Mouse (Mus musculus): ENCODE results near the gene Gm9821. TPM values are rescaled to one million over a fixed set of nuclear protein-coding genes. Genes with fewer than 3 reads are reported as not detected.

Gene Gm9821
- polyA plus RNA-seq, 1 experiment from 2014 or later, result 0.59 TPM

- peaks cover 45% of the 10 kb centered on the region for H3K4me1 ChIP-seq (replicated peaks)
These were observed 30.4 kb downstream of the Gm9821 start, which contains the start of gene Dgkz for GRCm38 (mm10) chr2:91975581-91976541. Gene Dgkz, minus strand, starts transcription at chr2:91975864.

GRCm38 (mm10) chr2:91977960-91978359 is 32.5 kb downstream of the Gm9821 start:
- WGBS, result 80% methylated on average over 4 of the region's 4 CpGs
- H3K9ac ChIP-seq (replicated peaks), result no peak overlapping the region
- H3K4me1 ChIP-seq (replicated peaks), result peaks cover 40% of the 10 kb centered on the region
- no peak overlapping the region for H3K4me2 ChIP-seq
- no peak overlapping the region for H3K4me3 ChIP-seq (replicated peaks)
- peaks cover 64% of the 10 kb centered on the region for H3K27me3 ChIP-seq
- no peak overlapping the region for H3K27ac ChIP-seq
- H3K36me3 ChIP-seq, result no peaks in the 10 kb centered on the region
- no peak for ATAC-seq (ENCODE audit: insufficient number of reproducible peaks, insufficient read depth, low FRiP score, low TSS enrichment, low read depth)
- H3K9me3 ChIP-seq, result no peaks in the 10 kb centered on the region

More at GRCm38 (mm10) chr2:91975581-91976541, 30.4 kb downstream of the Gm9821 start, which contains the start of gene Dgkz:
- no peaks in the 10 kb centered on the region for H3K9me3 ChIP-seq
- peak within 1 kb of the TSS; percentile 68 for H3K4me2 ChIP-seq
- H3K9ac ChIP-seq (replicated peaks), result peak within 1 kb of the TSS; percentile 53
- H3K27me3 ChIP-seq, result peaks cover 79% of the 10 kb centered on the region
- WGBS, result 1% methylated on average over 79 of the region's 79 CpGs
- H3K4me3 ChIP-seq (replicated peaks), result peak within 1 kb of the TSS; percentile 43
- ATAC-seq (ENCODE audit: insufficient number of reproducible peaks, insufficient read depth, low FRiP score, low TSS enrichment, low read depth), result no peak
- no peak within 1 kb of the TSS for H3K27ac ChIP-seq
- no peaks in the 10 kb centered on the region for H3K36me3 ChIP-seq

- WGBS, result 27% methylated on average over 2 of the region's 2 CpGs
- no peak overlapping the region for H3K27ac ChIP-seq
- H3K4me2 ChIP-seq, result no peak overlapping the region
- no peak overlapping the region for H3K9ac ChIP-seq (replicated peaks)
- H3K4me3 ChIP-seq (replicated peaks), result no peak overlapping the region
- peaks cover 59% of the 10 kb centered on the region for H3K27me3 ChIP-seq
- peaks cover 40% of the 10 kb centered on the region for H3K4me1 ChIP-seq (replicated peaks)
- no peak for ATAC-seq (ENCODE audit: insufficient number of reproducible peaks, insufficient read depth, low FRiP score, low TSS enrichment, low read depth)
- no peaks in the 10 kb centered on the region for H3K9me3 ChIP-seq
- H3K36me3 ChIP-seq, result no peaks in the 10 kb centered on the region
These were observed 33.0 kb downstream of the Gm9821 start for GRCm38 (mm10) chr2:91978547-91978946.

GRCm38 (mm10) chr2:91980245-91980644 is 34.7 kb downstream of the Gm9821 start:
- WGBS, result 8% methylated on average over 4 of the region's 4 CpGs
- Histone ChIP-seq H3K4me2 (no peak overlapping the region), H3K27me3 (peaks cover 42% of the 10 kb centered on the region), H3K27ac (no peak overlapping the region), H3K9ac (replicated peaks) (no peak overlapping the region), H3K36me3 (no peaks in the 10 kb centered on the region), H3K4me3 (replicated peaks) (no peak overlapping the region), H3K9me3 (no peaks in the 10 kb centered on the region), H3K4me1 (replicated peaks) (peaks cover 54% of the 10 kb centered on the region)
- no peak for ATAC-seq (ENCODE audit: insufficient number of reproducible peaks, insufficient read depth, low FRiP score, low TSS enrichment, low read depth)

DNA sequence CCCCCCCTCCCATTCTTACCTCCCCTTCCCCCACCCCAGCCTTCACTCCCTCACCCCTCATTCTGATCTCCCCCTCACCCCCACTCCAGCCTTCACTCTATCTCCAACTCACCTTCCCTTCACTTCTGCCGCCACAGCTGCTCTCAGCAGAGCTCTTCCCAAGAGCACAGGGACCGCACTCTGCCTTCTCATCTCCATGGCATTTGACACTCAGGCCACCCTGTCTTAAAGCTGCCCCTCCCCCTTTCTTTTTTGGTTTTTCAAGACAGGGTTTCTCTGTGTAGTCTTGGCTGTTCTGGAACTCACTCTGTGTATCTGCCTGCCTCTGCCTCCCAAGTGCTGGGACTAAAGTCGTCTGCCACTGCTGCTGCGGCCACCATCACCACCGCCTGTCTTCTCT is 35.3 kb downstream of the Gm9821 start:
- H3K4me3 ChIP-seq (replicated peaks), result no peak overlapping the region
- peaks cover 36% of the 10 kb centered on the region for H3K27me3 ChIP-seq
- WGBS, result 42% methylated on average over 5 of the region's 5 CpGs
- H3K9me3 ChIP-seq, result no peaks in the 10 kb centered on the region
- ATAC-seq (ENCODE audit: insufficient number of reproducible peaks, insufficient read depth, low FRiP score, low TSS enrichment, low read depth), result no peak
- peaks cover 48% of the 10 kb centered on the region for H3K4me1 ChIP-seq (replicated peaks)
- H3K4me2 ChIP-seq, result no peak overlapping the region
- no peaks in the 10 kb centered on the region for H3K36me3 ChIP-seq
- H3K27ac ChIP-seq, result no peak overlapping the region
- no peak overlapping the region for H3K9ac ChIP-seq (replicated peaks)

GRCm38 (mm10) chr2:91984439-91984838 is 38.9 kb downstream of the Gm9821 start:
- Histone ChIP-seq H3K4me3 (replicated peaks) (peak overlapping the region; percentile 24), H3K36me3 (no peaks in the 10 kb centered on the region), H3K27me3 (peaks cover 7% of the 10 kb centered on the region; the same call in 1 of the 2 replicates), H3K9me3 (no peaks in the 10 kb centered on the region), H3K4me1 (replicated peaks) (peaks cover 32% of the 10 kb centered on the region), H3K27ac (0 out of 2 replicates have a peak overlapping the region, but pooled peaks have one; percentile 43), H3K4me2 (peak overlapping the region; percentile 54), H3K9ac (replicated peaks) (peak overlapping the region; percentile 51)
- 3% methylated on average over 13 of the region's 13 CpGs for WGBS
- peak; percentile 44 for ATAC-seq (ENCODE audit: insufficient number of reproducible peaks, insufficient read depth, low FRiP score, low TSS enrichment, low read depth)

DNA sequence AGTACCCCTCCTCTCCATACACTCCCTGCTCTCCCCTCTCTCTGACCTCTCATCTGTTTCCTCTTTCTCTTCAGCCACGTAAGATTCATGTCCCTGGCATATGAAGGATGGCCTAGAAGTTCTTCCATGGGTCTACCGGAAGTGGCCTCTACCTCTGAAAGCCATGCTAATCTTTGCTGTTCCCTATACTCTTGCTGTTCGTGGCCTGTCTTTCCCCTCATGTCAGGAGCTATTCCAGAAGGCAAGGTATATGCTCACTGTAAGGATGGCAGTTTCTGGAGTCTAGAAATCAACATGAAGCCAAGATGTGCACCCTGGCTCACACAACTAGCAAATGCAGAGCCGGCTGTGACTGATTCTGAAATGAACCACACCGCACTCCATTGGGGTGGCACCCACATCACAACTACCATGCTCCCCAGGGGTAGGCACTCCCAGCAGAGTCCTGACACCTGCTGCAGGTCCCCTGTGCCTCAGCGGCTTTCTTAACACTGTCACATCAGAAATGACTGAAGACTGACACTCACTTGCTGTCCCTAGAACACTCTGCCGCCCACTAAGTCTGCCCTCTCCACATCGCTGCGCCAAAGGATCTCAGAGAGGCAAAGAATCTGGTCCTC is 39.5 kb downstream of the Gm9821 start:
- peaks cover 7% of the 10 kb centered on the region; the same call in 1 of the 2 replicates for H3K27me3 ChIP-seq
- H3K4me1 ChIP-seq (replicated peaks), result peaks cover 28% of the 10 kb centered on the region
- 0 out of 2 replicates have a peak overlapping the region, but pooled peaks have one; percentile 51 for H3K9ac ChIP-seq (replicated peaks)
- H3K4me2 ChIP-seq, result peak overlapping the region; percentile 54
- no peak overlapping the region for H3K27ac ChIP-seq
- H3K36me3 ChIP-seq, result no peaks in the 10 kb centered on the region
- H3K9me3 ChIP-seq, result no peaks in the 10 kb centered on the region
- H3K4me3 ChIP-seq (replicated peaks), result peak overlapping the region; percentile 24; the same call in 1 of the 2 replicates
- 26% methylated on average over 9 of the region's 9 CpGs for WGBS
- ATAC-seq (ENCODE audit: insufficient number of reproducible peaks, insufficient read depth, low FRiP score, low TSS enrichment, low read depth), result no peak; the same call in 1 of the 2 replicates

DNA sequence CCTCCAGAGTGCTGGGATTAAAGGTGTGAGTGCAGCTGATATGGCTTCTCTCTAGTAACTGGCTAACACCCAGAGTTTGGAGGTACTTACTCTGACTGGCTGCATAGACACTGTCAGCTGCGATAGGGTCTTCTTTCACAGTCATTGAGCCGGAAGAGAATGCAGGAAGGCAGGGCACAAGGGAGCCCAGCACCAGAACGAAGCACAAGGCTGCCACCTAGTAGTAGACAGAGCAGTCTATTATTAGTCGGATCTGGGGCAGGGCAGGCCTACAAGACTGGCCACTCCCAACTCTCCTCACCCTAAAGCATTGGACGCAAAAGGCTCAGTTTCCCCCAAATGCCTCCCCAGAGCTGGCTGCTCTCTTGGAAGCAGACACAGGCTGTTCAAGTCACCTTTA is 40.6 kb downstream of the Gm9821 start:
- Histone ChIP-seq H3K4me3 (replicated peaks) (no peak overlapping the region), H3K27me3 (peaks cover 7% of the 10 kb centered on the region; the same call in 1 of the 2 replicates), H3K4me1 (replicated peaks) (peaks cover 18% of the 10 kb centered on the region), H3K27ac (no peak overlapping the region), H3K9me3 (no peaks in the 10 kb centered on the region), H3K36me3 (no peaks in the 10 kb centered on the region), H3K9ac (replicated peaks) (no peak overlapping the region), H3K4me2 (no peak overlapping the region)
- 5% methylated on average over 5 of the region's 5 CpGs for WGBS
- no peak for ATAC-seq (ENCODE audit: insufficient number of reproducible peaks, insufficient read depth, low FRiP score, low TSS enrichment, low read depth)

GRCm38 (mm10) chr2:91987542-91987941 is 42.0 kb downstream of the Gm9821 start:
- H3K4me1 ChIP-seq (replicated peaks), result peaks cover 17% of the 10 kb centered on the region
- no peaks in the 10 kb centered on the region for H3K9me3 ChIP-seq
- no peak overlapping the region for H3K4me3 ChIP-seq (replicated peaks)
- no peaks in the 10 kb centered on the region for H3K36me3 ChIP-seq
- 0% methylated on average over 3 of the region's 3 CpGs for WGBS
- H3K27ac ChIP-seq, result no peak overlapping the region
- no peak overlapping the region for H3K9ac ChIP-seq (replicated peaks)
- ATAC-seq (ENCODE audit: insufficient number of reproducible peaks, insufficient read depth, low FRiP score, low TSS enrichment, low read depth), result no peak
- H3K4me2 ChIP-seq, result no peak overlapping the region
- peaks cover 7% of the 10 kb centered on the region; the same call in 1 of the 2 replicates for H3K27me3 ChIP-seq

- no peak overlapping the region for H3K27ac ChIP-seq
- H3K4me2 ChIP-seq, result no peak overlapping the region
- no peak for ATAC-seq (ENCODE audit: insufficient number of reproducible peaks, insufficient read depth, low FRiP score, low TSS enrichment, low read depth)
- no peaks in the 10 kb centered on the region for H3K36me3 ChIP-seq
- peaks cover 10% of the 10 kb centered on the region; the same call in 1 of the 2 replicates for H3K27me3 ChIP-seq
- H3K4me3 ChIP-seq (replicated peaks), result no peak overlapping the region
- H3K9me3 ChIP-seq, result no peaks in the 10 kb centered on the region
- H3K4me1 ChIP-seq (replicated peaks), result 0 out of 2 replicates have a peak, but pooled peaks cover 7% of the 10 kb centered on the region
- H3K9ac ChIP-seq (replicated peaks), result no peak overlapping the region
These were observed 44.2 kb downstream of the Gm9821 start for GRCm38 (mm10) chr2:91989750-91990149.

- ATAC-seq (ENCODE audit: insufficient number of reproducible peaks, insufficient read depth, low FRiP score, low TSS enrichment, low read depth), result no peak
- H3K27ac ChIP-seq, result no peak overlapping the region
- H3K4me2 ChIP-seq, result no peak overlapping the region
- H3K4me3 ChIP-seq (replicated peaks), result no peak overlapping the region
- no peaks in the 10 kb centered on the region for H3K9me3 ChIP-seq
- H3K36me3 ChIP-seq, result no peaks in the 10 kb centered on the region
- H3K4me1 ChIP-seq (replicated peaks), result no peaks in the 10 kb centered on the region
- peaks cover 6% of the 10 kb centered on the region; the same call in 1 of the 2 replicates for H3K27me3 ChIP-seq
- no peak overlapping the region for H3K9ac ChIP-seq (replicated peaks)
- 87% methylated on average over 3 of the region's 3 CpGs for WGBS
These were observed 47.9 kb downstream of the Gm9821 start for GRCm38 (mm10) chr2:91993409-91993808.

All from limb, embryonic 12.5 days (tissue).